21 mouse cellular contexts compared by ENCODE assay signal in genomic region chrX:11829411-11830002, GRCm38 (mm10).
"Had no signal": no experiment of that assay in that cellular context is flagged by ENCODE, and none has a peak within 500 bp of the region (broad histone marks: within the 10 kb centered on the region; RNA-seq: fewer than 3 reads in every experiment).

No protein-coding gene starts in this region.

- H3K4me2 ChIP-seq: lung, embryonic 15.5 days; midbrain, embryonic 11.5 days; midbrain, embryonic 13.5 days; midbrain, embryonic 15.5 days; neural tube, embryonic 13.5 days; neural tube, embryonic 15.5 days; stomach, embryonic 15.5 days had no signal

- H3K36me3 ChIP-seq: lung, embryonic 15.5 days; midbrain, embryonic 13.5 days; midbrain, embryonic 15.5 days; neural tube, embryonic 13.5 days; neural tube, embryonic 15.5 days; stomach, embryonic 15.5 days had no signal

- H3K9ac ChIP-seq: liver, postnatal 0 days; lung, embryonic 15.5 days; midbrain, embryonic 13.5 days; midbrain, embryonic 15.5 days; neural tube, embryonic 13.5 days; neural tube, embryonic 15.5 days; stomach, embryonic 15.5 days had no signal

- H3K27ac ChIP-seq: lung, embryonic 15.5 days; macrophage; midbrain, embryonic 13.5 days; midbrain, embryonic 15.5 days; neural tube, embryonic 13.5 days; neural tube, embryonic 15.5 days; stomach, embryonic 15.5 days; stomach, postnatal 0 days had no signal

- H3K27me3 ChIP-seq: lung, embryonic 15.5 days; midbrain, embryonic 15.5 days; stomach, embryonic 15.5 days had no signal

- DNase-seq: liver, postnatal 0 days; lung, adult 2 months; lung, postnatal 14 days; lung, postnatal 36 days; right cerebral cortex, adult 18-20 months; right cerebral cortex, postnatal 25 days; right cerebral cortex, postnatal 4 days; thymus, adult 2 months; thymus, postnatal 25 days; thymus, postnatal 4 days had no signal

- H3K9me3 ChIP-seq: lung, embryonic 15.5 days; midbrain, embryonic 13.5 days; midbrain, embryonic 15.5 days; neural tube, embryonic 13.5 days; neural tube, embryonic 15.5 days; stomach, embryonic 15.5 days had no signal

- H3K4me3 ChIP-seq: lung, embryonic 15.5 days; megakaryocyte, embryonic 14.5 days; midbrain, embryonic 13.5 days; midbrain, embryonic 15.5 days; neural tube, embryonic 13.5 days; neural tube, embryonic 15.5 days; stomach, embryonic 15.5 days had no signal

- H3K4me1 ChIP-seq: stomach, embryonic 15.5 days had no signal

- ATAC-seq: liver, postnatal 0 days; lung, postnatal 0 days; midbrain, embryonic 13.5 days; midbrain, embryonic 15.5 days had no signal
